Mouse (Mus musculus) gastrocnemius, adult 2 months (tissue): ENCODE results near the gene Mme. TPM values are rescaled to one million over a fixed set of nuclear protein-coding genes. Genes with fewer than 3 reads are reported as not detected.

Source experiments
- DNase-seq: peaks from one replicate; pipeline ENCODE4 v3.0.0; 2022
- H3K27ac ChIP-seq: fragments of 200-600 bp; 2 replicates; pipeline ENCODE4 v1.8.1; 2022; ENCODE audit warnings: mild to moderate bottlenecking
- H3K4me3 ChIP-seq: fragments of 200-600 bp; 2 replicates; pipeline ENCODE4 v1.8.1; 2022; ENCODE audit warnings: mild to moderate bottlenecking, moderate library complexity
- CTCF ChIP-seq: fragments of 200-600 bp; IDR thresholded peaks from 2 replicates; pipeline ENCODE4 v1.8.1; 2022; ENCODE audit warnings: antibody characterized with exemption, mild to moderate bottlenecking, moderate library complexity
- intact Hi-C: fragments of 180-260 bp; cut with DNase I; formaldehyde crosslinking; loops from one replicate; pipeline ENCODE4 v1.15.1; 2025
- long read RNA-seq, 2 experiments: library from polyadenylated mRNA; stranded (forward); transcript quantifications; one replicate each; pipeline ENCODE4 v2.0.0; 2021
- total RNA-seq, 2 experiments: library from RNA; stranded (reverse); gene quantifications; 2 replicates each; pipeline ENCODE4 v1.2.3; 2021

Mme gene
- total RNA-seq = 1 to 10 TPM; 3.1 to 5.2 TPM
- long read RNA-seq, experiment 1, partial matches to known transcripts = 0 of 2 reads
- long read RNA-seq, experiment 1, other reads (novel, unspliced or antisense) = 2 of 2 reads
- long read RNA-seq, experiment 2, partial matches to known transcripts = 0 of 2 reads
- long read RNA-seq, experiment 2, other reads (novel, unspliced or antisense) = 0 of 2 reads

- no peak for TF ChIP-seq CTCF
- no peak for DNase-seq
- Histone ChIP-seq H3K4me3 (no peak within 1 kb of the TSS), H3K27ac (no peak within 1 kb of the TSS)
- intact Hi-C loops = no loop called here
Observed at GRCm38 (mm10) chr3:63241099-63241587, at the start of gene Mme. Mme (plus strand) TSS chr3:63241537.

GRCm38 (mm10) chr3:63196565-63196964 is 44.8 kb upstream of the Mme start:
- no peak for DNase-seq
- intact Hi-C loops = no loop called here
- TF ChIP-seq CTCF = no peak
- H3K27ac ChIP-seq = no peak overlapping the region
- H3K4me3 ChIP-seq = no peak overlapping the region

DNA sequence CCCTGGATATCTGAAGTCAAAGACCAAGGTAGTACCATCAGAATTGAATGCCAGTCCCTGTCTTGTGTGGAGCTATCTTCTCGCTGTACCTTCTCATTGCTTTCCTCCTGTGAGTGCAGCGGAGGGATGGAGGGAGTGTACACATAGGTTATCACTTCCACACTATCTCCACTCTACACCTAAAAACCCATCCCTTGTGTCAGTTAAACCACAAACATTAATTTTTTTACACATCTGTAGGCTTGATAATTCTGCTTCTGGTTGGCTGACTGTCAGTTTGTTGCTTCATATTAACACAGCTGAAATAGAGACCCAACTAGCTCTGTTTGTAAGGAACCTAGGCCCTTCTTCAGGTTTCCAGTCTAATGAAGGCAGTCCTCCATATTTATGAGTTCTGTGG is 43.3 kb upstream of the Mme start:
- Histone ChIP-seq H3K4me3 (no peak overlapping the region), H3K27ac (no peak overlapping the region)
- DNase-seq = no peak
- no peak for TF ChIP-seq CTCF
- intact Hi-C loops = no loop called here

DNA sequence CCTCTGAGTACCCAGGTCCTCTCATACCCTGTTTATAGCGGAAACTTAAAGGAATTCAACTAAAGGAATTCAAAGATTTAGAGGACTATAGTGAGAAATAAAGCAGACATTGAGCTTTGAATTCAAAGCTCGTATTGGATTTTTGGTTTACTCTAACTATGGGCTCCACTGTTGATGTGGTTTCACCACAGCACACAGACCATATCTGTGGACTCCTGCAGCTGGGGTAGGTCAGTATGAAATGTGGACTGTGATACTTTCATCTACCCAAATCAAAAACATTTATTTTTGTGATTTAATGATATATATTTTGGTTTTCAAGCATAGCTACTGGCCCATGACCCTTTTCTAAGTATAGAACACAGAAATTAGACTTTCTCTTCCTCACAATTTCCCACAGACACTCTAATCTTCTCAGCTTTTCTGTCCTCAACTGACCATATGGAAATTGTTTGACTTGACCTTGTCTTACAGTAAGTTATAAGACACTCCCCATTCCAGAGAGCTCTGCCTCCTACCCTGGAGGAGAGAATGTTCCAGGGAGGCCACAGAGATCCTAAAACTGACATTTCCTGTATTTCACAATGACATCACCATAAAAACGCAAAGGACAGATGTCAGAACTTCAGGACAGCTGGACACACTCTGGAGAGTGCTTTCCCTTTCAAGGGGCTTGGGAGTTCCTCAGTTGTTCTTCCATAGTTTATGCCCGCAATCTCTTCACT is 19.3 kb upstream of the Mme start:
- no peak for DNase-seq
- H3K27ac ChIP-seq = no peak overlapping the region
- TF ChIP-seq CTCF = no peak
- intact Hi-C loops = no loop called here
- no peak overlapping the region for H3K4me3 ChIP-seq

- Histone ChIP-seq H3K27ac (no peak overlapping the region), H3K4me3 (no peak overlapping the region)
- TF ChIP-seq CTCF = no peak
- intact Hi-C loops = no loop called here
- no peak for DNase-seq
Observed at GRCm38 (mm10) chr3:63223676-63224075, 17.7 kb upstream of the Mme start.

- intact Hi-C loops = no loop called here
- H3K27ac ChIP-seq = no peak overlapping the region
- H3K4me3 ChIP-seq = no peak overlapping the region
- TF ChIP-seq CTCF = no peak
- no peak for DNase-seq
Observed at GRCm38 (mm10) chr3:63235957-63236356, 5.4 kb upstream of the Mme start.

GRCm38 (mm10) chr3:63243721-63244120 is 2.4 kb downstream of the Mme start:
- Histone ChIP-seq H3K4me3 (no peak overlapping the region), H3K27ac (no peak overlapping the region)
- intact Hi-C loops = no loop called here
- TF ChIP-seq CTCF = no peak
- DNase-seq = no peak

DNA sequence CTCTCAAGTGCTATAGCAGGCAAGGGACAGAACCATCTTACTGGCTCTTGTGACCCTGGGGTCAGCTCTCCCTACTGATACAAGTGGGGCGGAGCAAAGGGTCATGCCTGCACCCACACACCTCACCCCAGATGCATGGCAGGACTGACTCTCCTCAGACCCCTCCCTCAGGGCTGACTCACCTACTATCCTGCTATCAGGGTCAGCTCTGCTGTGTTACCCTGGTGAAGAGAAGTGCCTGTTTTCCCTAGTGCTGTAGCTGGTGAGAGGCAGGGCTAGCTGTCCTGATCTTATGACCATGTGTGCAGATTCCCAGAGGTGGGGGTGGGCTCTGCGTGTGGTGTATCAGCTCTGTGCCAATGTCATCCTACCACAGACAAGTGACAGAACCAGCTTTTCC is 30.8 kb downstream of the Mme start:
- intact Hi-C loops = no loop called here
- Histone ChIP-seq H3K27ac (no peak overlapping the region), H3K4me3 (no peak overlapping the region)
- no peak for TF ChIP-seq CTCF
- DNase-seq = no peak

DNA sequence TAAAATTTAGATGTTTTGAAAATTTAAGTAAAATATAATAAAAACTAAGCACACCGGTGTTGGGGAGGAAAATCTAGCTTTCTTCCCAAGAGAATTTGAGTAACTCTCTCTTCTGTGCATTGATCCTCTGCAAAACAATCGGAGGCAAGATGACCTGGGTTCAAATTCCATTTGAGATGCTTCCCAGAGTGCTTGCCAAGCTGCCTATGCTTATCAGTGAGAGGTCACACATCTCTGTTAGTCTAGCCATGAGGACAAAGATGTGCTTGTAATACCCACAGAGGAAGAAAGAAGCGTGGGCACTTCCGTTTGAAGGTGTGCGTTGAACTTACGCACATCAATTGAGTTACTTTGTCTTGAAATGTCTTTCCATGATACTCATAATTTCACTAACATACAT is 53.0 kb downstream of the Mme start:
- DNase-seq = no peak
- H3K4me3 ChIP-seq = no peak overlapping the region
- TF ChIP-seq CTCF = no peak
- intact Hi-C loops = no loop called here
- H3K27ac ChIP-seq = no peak overlapping the region

DNA sequence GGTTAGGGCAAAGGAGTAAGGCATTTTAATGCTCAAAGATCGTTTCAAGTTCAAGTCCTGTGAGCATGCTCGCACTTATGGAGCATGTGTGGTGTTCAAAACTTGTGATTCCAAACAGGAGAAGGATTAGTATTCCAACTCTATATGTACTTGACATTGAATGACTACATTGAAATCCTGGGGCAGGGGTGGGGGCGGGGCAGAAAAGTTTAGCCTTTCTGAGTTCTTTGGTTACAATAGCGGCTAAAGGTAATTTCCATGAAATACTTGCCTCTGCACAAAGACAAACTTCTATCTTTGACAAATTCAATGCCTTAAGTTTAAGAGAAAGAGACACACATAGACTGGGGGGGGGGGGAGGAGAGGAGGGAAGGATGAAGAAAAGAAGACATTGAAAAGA is 53.5 kb downstream of the Mme start:
- no peak for TF ChIP-seq CTCF
- intact Hi-C loops = no loop called here
- H3K4me3 ChIP-seq = peak overlapping the region; percentile 80; the same call in 1 of the 2 replicates
- no peak overlapping the region for H3K27ac ChIP-seq
- DNase-seq = no peak

DNA sequence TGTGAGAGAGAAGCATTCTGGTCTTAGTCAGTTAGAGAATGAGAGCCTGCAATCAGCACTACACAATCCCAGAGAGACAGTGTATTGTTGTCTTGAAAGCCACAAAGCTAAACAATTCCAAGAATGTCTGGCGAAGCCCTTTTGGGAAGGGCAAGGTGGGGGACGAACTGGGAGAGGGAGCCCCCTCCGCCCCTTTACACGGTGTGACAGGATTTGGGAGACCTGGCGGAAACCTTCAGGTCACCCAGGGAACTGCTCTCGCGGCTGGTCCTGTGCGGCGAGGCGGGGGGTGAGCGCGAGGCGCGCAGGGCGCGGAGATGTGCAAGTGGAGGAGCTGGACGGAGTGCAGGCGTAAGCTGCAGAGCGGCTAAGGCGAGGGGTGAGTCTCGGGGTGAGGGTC is 53.9 kb downstream of the Mme start:
- H3K27ac ChIP-seq = peak overlapping the region; percentile 67
- peak; percentile 46 for DNase-seq
- intact Hi-C loops = no loop called here

GRCm38 (mm10) chr3:63295657-63296231 is 54.4 kb downstream of the Mme start:
- peak overlapping the region; percentile 67 for H3K27ac ChIP-seq
- TF ChIP-seq CTCF = no peak
- DNase-seq = peak; percentile 60
- intact Hi-C loops = no loop called here
- H3K4me3 ChIP-seq = peak overlapping the region; percentile 80

More for the DNA sequence above, 53.9 kb downstream of the Mme start:
- peak overlapping the region; percentile 80 for H3K4me3 ChIP-seq
- 0 out of 2 replicates have a peak, but pooled peaks have one; percentile 7 for TF ChIP-seq CTCF

DNA sequence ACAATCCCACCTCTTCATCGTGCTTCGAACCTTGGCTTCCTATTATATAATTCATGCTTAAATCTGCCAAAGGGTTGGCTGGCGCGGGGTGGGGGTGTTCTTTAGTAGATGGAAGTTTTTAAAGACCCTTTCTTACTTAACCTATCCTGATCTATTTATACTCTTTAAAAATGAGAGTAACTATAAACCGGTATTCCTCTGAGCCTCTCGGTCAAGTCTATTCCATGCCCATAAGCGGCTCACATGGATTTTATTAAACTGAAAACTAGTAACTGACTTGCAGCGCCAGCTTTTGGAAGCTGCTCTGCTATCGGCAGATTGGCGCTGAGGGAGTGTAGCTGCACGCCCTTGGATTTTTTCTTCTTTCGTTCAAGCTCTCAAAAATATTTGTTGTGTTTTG is 55.1 kb downstream of the Mme start:
- Histone ChIP-seq H3K27ac (peak overlapping the region; percentile 67), H3K4me3 (peak overlapping the region; percentile 80)
- no peak for TF ChIP-seq CTCF

More for the DNA sequence above, 55.1 kb downstream of the Mme start:
- DNase-seq = no peak
- intact Hi-C loops = no loop called here
